Mouse (Mus musculus): ENCODE data around the gene Dmbx1. TPM values are rescaled to one million over a fixed set of nuclear protein-coding genes. Genes with fewer than 3 reads are reported as not detected.

Gene Dmbx1
- polyA plus RNA-seq, 2 experiments from 2014 or later, result not detected

DNA sequence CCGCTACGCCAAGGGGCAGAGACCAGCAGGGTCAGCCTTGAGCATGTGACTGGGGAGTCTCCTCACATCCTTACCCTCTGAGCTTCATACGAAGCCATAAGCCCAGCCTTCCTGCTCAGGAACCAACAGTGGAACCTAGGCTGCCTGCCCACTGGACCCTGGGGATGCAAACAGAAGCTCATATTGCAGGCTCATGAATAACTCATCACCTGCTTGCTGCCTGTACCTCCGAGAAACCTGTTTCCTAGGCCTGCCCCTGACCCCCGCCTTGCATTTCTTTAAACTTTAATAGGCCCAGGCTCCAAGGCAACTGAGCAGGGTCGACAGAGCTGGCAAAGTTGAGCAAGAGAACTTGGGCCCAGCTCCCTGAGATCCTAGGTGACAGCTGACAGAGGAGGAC, 55.7 kb downstream of the Dmbx1 start, which contains the start of gene Kncn:
TSS of gene Kncn (plus strand) at position 379 of the 400 bp plus-strand sequence.
- no peak for ATAC-seq

DNA sequence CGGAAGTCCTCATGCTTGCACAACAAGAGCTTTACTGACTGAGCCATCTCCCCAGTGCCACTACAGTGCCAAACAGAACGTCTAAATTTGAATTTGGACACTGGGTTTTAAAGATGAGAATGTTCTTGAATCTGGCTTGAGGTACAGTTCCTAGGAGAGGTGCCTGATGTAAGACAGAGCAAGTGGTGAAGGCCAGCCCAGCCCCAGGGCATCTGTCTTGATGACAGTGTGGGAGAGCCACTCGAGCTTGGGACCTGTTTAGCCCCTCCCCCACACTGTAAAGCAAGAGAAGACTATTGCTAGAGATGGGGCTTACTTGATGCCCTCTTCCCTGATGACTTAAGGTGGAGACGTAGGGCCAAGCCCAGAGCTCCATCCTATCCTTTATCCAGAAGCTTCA, 57.5 kb downstream of the Dmbx1 start:
- ATAC-seq, result no peak

DNA sequence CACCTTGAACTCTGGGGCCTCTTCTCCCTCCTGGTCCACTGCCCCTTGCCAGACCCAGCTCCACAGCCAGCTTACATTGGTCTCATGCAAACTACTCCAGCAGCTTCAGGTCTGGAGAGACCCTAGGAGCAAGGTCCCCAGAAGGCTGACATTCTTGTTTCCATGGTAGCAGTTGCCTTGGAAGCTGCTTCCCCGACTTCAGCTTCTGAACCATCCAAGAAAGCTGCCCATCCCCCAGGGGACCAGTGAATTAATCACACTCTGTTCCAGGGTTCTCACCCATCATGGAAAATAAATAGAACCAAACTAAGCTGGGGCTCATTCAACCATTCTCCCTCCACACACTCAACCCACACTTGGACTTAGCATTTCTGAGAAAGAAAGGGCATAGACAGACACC, 58.5 kb downstream of the Dmbx1 start:
- ATAC-seq, result no peak

DNA sequence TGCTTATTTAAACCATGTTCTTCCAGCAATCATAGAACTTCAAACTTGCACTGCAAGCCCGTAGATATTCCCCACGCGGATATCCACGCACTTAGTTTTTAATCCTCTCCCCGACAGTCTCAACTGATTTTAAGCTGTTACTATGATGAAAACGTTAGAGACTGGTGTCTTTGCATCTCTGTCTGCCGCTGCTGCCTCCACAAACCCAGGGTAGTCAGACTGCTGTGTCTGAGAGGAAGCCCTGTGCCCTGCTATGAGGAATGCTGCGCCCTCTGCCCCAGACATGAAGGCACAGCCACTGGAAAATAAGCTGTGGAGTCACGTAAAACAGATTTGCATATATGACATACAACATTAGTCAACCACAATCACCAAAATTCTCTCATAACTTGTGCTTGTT, 60.9 kb downstream of the Dmbx1 start:
- ATAC-seq, result no peak

DNA sequence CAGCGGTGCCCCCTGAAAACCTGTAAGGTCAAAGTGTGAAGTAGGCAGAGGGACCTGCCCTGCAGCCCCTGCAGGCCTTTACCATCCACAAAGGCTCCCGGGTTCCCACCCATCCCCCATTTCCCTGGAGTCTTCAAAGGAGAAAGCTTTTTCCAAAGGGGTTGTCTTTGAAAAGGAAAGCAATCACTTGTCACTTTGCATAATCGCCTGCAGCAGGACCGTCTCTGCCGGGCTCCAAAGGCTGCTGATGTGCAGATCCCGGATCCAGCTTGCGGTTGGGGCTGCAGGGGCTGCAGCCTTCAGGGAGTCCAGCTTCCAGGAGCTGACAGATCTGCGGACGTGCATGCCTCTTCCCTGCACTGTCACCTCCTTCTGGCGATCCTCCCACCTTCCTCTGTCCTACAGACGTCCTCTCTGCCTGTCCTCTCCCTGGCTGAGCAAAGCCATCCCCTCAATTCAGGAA, 61.5 kb downstream of the Dmbx1 start:
- no peak for ATAC-seq

DNA sequence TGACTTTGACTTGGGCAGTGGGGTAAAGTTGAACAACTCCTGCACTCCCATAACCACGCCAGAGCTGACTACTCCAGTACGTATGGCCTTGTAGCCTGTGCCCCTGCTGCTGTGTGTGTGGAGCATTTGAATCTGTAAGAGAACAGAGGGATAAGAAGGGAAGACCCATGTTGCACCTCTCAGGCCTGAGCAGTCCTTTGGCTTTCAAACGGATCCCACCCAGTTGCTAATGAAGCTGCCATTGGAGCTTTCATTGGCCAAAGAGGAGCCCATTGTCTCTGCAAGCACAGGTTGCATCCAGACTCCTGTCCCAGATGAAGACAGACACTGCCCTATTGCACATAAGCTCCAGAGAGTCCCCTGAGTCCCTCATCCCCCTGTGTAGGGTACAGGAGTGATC, 66.5 kb downstream of the Dmbx1 start:
- ATAC-seq, result no peak

DNA sequence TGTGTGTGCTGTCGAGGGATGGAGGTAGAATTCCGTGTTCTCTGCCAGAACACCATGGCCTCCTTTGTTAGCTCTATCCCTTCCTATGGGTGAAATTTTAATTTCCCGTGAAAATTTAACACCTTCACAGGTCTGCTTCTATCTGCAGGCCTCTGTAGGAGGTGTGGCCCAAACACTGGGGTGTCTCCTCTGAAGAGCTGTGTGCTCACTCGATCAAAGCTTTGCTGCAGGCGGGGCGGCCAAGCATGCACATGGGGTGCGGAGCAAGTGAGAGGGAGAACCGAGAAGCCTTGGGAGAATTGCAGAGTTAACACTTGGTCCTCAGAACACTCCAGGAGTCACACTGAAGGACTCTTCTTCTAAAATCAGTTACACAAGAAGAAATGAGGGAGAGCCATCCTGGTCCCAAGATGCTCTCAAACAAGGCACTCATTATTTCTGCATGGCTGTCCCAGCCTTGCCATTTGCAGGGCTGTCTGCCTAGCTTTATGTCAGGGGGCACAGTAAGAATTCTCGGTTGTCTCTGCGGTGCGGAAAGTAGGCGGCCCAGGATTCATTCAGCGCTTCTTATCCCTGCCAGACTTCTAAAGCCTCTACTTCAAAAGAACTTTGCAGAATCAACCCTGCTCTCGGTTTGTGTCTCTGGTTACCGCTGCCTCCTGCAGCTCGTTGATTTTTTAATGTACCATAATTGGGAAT, 70.1 kb downstream of the Dmbx1 start:
- ATAC-seq, result no peak

Other genes with a start within 250 kb of the Dmbx1 start
- gene Efcab14, start 202.2 kb downstream of the Dmbx1 start, polyA plus RNA-seq (2017; shearing (Covaris generic)), result 10 to 100 TPM; 43.4 TPM
- under 1 TPM in 1 of 2 experiments, not detected in 1; 0.92 TPM for gene Tex38, start 158.9 kb downstream of the Dmbx1 start, polyA plus RNA-seq (2017; shearing (Covaris generic))
- gene Atpaf1, start 155.1 kb downstream of the Dmbx1 start, polyA plus RNA-seq (2017; shearing (Covaris generic)), result 10 to 100 TPM; 22.3 to 25.4 TPM
- gene Mob3c, start 111.8 kb downstream of the Dmbx1 start, polyA plus RNA-seq (2017; shearing (Covaris generic)), result 10 to 100 TPM in 1 of 2 experiments, 1 to 10 TPM in 1; 10.0 to 13.4 TPM
- 10 to 100 TPM; 30.7 to 46.8 TPM for gene Mknk1, start 100.7 kb downstream of the Dmbx1 start, polyA plus RNA-seq (2017; shearing (Covaris generic))
- gene Kncn, start 55.5 kb downstream of the Dmbx1 start, polyA plus RNA-seq (2017; shearing (Covaris generic)), result not detected
- gene 6430628N08Rik, start 49.3 kb downstream of the Dmbx1 start, polyA plus RNA-seq (2017; shearing (Covaris generic)), result not detected
- gene Faah, start 78.0 kb upstream of the Dmbx1 start, polyA plus RNA-seq (2017; shearing (Covaris generic)), result 10 to 100 TPM; 35.9 to 43.4 TPM
- gene Nsun4, start 114.0 kb upstream of the Dmbx1 start, polyA plus RNA-seq (2017; shearing (Covaris generic)), result 10 to 100 TPM; 21.7 to 26.9 TPM
- gene Uqcrh, start 135.1 kb upstream of the Dmbx1 start, polyA plus RNA-seq (2017; shearing (Covaris generic)), result 1,000 to 10,000 TPM in 1 of 2 experiments, 100 to 1,000 TPM in 1; 979 to 1,004 TPM
- 10 to 100 TPM; 17.5 to 17.9 TPM for gene Lrrc41, start 135.3 kb upstream of the Dmbx1 start, polyA plus RNA-seq (2017; shearing (Covaris generic))
- gene Rad54l, start 183.8 kb upstream of the Dmbx1 start, polyA plus RNA-seq (2017; shearing (Covaris generic)), result 10 to 100 TPM; 10.2 to 11.8 TPM
- 1 to 10 TPM; 6.0 to 8.2 TPM for gene Pomgnt1, start 183.9 kb upstream of the Dmbx1 start, polyA plus RNA-seq (2017; shearing (Covaris generic))
- under 1 TPM; 0.15 to 0.63 TPM for gene Lurap1, start 211.4 kb upstream of the Dmbx1 start, polyA plus RNA-seq (2017; shearing (Covaris generic))
- not detected for gene Tspan1, start 227.7 kb upstream of the Dmbx1 start, polyA plus RNA-seq (2017; shearing (Covaris generic))
- not detected for gene 1700042G07Rik, start 233.4 kb upstream of the Dmbx1 start, polyA plus RNA-seq (2017; shearing (Covaris generic))
- not detected for gene Gm49337, start 233.5 kb upstream of the Dmbx1 start, polyA plus RNA-seq (2017; shearing (Covaris generic))